Mouse (Mus musculus) left cerebral cortex, adult 2 months (tissue): ENCODE results near the gene Ptrh1. TPM values are rescaled to one million over a fixed set of nuclear protein-coding genes. Genes with fewer than 3 reads are reported as not detected.

ENCODE experiments used
- DNase-seq, 2 experiments: peaks; one replicate each; pipeline ENCODE4 v3.0.0; 2021 to 2022; ENCODE audit warnings: low spot score in 2 of 2, mixed read lengths in 1 of 2; ENCODE audit errors: extremely low spot score in 1 of 2
- H3K27ac ChIP-seq: fragments of 200-600 bp; 2 replicates; pipeline ENCODE4 v1.8.1; 2022
- H3K4me3 ChIP-seq: fragments of 200-600 bp; 2 replicates; pipeline ENCODE4 v1.8.1; 2022
- CTCF ChIP-seq: fragments of 200-600 bp; IDR thresholded peaks from 2 replicates; pipeline ENCODE4 v1.8.1; 2022; ENCODE audit warnings: antibody characterized with exemption, mild to moderate bottlenecking, moderate library complexity
- intact Hi-C: fragments of 180-260 bp; cut with DNase I; formaldehyde crosslinking; loops from one replicate; pipeline ENCODE4 v1.15.1; 2025
- total RNA-seq, 2 experiments: library from RNA; stranded (reverse); gene quantifications; 2 replicates each; pipeline ENCODE4 v1.2.3; 2021

The Ptrh1 gene
- total RNA-seq, 2 experiments from 2014 or later = 7.9 to 9.3 TPM

DNA sequence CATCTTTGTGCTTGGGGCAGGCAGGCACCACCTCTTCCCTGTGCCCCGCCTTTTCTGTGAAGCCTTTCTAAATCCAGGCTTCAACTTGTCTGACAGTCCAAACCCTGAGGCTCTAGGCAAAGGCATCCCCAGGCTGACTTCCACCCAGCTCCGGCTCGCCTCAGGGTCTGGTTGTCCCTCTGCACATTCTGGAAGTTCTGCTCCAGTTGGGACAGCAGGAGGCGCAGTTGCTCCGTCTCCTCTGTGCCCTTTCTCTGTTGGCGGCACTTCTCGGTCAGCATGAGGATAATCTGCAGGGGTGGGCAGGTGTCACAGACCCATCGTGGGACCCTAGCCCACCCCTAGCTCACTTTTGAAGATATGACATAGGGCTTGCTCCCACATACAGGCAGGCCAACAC lies 3.5 kb downstream of the Ptrh1 start:
- peak; percentile 80 for TF ChIP-seq CTCF
- DNase-seq = peak; percentile 60 to 67
- intact Hi-C loops = loop anchor here (1.0 to 5.0 kb wide), 3 partner anchors 78 to 148 kb away; no protein-coding TSS in a partner anchor
- Histone ChIP-seq H3K4me3 (no peak overlapping the region), H3K27ac (no peak overlapping the region)

DNA sequence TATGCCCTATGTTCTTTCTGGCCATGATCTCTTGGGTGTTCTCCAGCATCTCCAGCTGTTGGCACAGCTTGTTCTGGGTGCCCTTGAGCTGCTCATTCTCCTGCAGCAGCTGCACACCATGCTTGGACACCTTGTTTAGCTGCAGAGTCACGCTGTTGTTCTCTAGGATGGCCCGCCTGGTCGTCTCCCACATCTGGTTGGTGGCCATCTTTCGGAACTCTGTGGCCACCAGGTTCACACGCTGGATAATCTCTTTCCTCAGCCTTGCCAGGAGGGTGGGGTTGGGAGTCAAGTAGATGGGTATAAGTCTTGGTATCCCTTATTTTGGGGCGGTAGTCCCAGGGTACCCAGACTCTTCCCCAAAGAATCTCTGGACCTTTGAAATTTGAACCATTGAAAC lies 4.1 kb downstream of the Ptrh1 start:
- DNase-seq = no peak
- TF ChIP-seq CTCF = no peak
- no peak overlapping the region for H3K27ac ChIP-seq
- intact Hi-C loops = loop anchor here (1.0 to 5.0 kb wide), 3 partner anchors 78 to 148 kb away; no protein-coding TSS in a partner anchor
- H3K4me3 ChIP-seq = no peak overlapping the region

DNA sequence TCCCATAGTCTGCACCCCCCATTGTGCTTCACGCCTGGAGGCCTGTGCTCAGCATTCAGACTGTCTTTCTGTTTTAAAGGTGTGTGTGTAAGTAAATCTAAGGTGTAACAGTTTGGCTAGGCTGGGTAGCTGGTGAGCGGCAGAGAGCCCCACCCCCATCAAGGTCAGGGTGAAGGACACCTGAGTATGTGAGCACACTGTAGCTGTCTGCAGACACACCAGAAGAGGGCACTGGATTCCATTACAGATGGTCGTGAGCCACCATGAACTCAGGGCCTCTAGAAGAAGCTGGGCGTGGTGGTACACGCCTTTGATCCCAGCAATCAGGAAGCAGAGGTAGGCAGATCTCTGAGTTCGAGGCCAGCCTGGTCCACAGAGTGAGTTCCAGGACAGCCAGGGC lies 6.1 kb downstream of the Ptrh1 start:
- intact Hi-C loops = no loop called here
- DNase-seq = no peak
- TF ChIP-seq CTCF = no peak
- H3K4me3 ChIP-seq = no peak overlapping the region
- no peak overlapping the region for H3K27ac ChIP-seq

DNA sequence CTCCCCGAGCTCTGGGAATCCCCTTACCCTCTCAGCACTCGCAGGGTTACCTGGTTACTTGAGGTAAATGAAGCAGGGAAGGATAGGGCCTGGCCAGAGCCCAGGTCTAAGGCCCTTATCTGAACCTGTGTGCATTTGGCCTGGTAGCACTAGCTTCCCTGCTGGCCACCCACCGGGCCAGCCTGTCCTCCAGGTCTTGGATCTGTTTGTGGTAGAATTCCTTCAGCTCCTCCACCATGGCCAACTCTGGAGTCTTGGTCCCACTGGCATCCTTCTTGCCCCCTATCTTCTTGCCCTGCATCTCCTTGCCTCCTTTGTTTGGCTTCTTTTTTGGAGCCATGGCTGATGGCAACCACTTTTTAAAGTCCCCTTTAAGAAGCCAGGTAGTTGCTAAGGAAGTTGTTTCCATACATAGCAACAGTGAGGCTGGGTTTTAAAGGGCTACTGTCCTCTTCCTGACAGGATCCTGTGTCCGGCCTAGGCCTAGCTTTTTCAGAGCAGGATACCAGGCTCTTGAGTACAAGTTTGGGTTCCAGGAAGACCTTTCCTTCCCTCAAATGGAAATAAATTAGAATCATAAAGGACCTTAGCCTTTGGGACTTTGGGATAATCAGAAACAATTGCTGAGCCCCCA lies 8.6 kb downstream of the Ptrh1 start, which contains the start of gene Cfap157:
Gene Cfap157 (minus strand): TSS at position 381 of the 634 bp plus-strand sequence.
- no peak for TF ChIP-seq CTCF
- intact Hi-C loops = no loop called here
- Histone ChIP-seq H3K27ac (no peak within 1 kb of the TSS), H3K4me3 (no peak within 1 kb of the TSS)
- no peak for DNase-seq

DNA sequence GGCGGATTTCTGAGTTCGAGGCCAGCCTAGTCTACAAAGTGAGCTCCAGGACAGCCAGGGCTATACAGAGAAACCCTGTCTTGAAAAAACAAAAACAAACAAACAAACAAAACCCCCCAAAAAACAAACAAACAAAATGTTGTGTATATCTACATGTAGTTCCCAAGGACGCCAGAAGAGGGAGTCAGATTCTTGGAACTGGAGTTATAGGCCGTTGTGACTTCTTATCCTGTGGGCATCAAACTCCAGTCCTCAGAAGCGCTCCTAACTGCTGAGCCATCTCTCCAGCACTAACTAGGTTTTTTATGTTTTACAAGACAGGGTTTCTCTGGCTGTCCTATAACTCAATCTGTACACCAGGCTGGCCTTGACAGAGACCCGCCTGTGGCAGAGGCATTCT lies 11.6 kb downstream of the Ptrh1 start:
- intact Hi-C loops = no loop called here
- DNase-seq = no peak
- peak; percentile 64 for TF ChIP-seq CTCF
- Histone ChIP-seq H3K27ac (no peak overlapping the region), H3K4me3 (no peak overlapping the region)

DNA sequence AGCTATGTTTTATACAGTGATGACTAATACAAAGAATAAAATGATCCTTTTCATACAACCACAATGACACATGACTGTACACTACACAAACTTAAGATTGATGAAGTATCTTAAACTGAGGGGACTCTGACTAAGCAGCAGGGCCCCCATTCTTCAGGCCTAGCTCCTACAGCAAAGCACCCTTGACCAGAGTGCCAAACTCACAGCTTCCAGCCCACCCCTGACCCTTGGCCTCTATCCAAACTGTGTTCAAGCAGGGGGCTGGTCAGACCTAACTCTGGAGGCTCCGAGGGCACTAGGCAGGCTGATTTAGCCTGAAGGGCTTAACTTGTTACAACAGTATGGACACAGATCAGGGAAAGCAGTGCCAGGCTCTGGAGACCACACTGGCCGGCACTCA lies 13.0 kb downstream of the Ptrh1 start:
- no peak for DNase-seq
- no peak for TF ChIP-seq CTCF
- intact Hi-C loops = no loop called here
- Histone ChIP-seq H3K27ac (no peak overlapping the region; the same call in 1 of the 2 replicates), H3K4me3 (no peak overlapping the region)

DNA sequence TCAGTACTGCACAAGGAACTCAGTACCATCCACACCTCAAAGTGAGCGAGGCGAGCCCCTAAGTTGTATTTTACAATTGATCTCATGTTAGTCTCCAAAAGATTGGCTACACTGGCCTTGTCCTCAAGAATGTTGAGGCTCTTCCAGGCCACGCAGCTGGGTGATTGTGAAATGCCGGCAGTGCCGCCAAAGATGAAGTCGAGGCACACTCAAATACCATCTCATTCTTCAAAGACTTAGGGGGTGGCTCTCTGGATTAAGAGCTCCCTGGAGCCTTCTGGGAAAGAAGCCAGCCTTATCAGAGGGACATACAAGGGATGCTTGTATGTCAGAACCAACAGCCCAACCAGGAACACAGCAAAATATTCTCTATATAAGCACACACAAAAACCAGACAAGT lies 15.7 kb downstream of the Ptrh1 start:
- no peak for TF ChIP-seq CTCF
- H3K27ac ChIP-seq = no peak overlapping the region
- no peak overlapping the region for H3K4me3 ChIP-seq
- no peak for DNase-seq
- intact Hi-C loops = no loop called here

DNA sequence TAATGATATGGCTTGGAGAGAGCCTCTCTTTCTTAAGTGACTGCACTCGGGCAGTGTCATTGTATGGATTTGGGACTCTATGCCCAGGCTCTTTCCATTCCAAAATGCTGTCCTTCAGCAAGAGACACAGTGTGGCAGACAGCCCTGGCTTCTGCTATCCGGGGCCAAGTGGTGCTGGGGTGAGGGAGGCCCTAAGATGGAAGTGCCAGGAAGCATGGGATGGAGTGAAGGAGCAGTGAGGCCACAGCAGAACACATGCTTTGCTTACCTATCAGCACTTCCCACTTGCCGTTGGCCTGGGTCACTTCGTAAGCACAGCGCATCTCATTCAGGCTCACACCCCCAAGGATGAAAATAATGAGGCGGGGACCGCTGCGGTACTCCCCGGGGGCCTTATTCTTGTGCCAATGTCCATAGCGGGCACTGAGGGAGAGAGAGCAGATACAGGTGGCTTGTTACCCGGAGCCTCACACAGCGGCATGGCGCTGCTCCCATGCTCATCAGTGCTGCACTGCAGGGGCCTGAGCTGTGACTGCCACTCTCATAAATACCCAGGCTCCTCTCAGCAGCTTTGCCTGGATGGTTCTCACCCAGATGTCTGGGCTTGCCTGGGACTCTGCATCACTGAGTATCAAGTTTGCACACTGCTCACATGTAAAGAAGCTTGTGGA lies 20.3 kb downstream of the Ptrh1 start:
- intact Hi-C loops = no loop called here
- DNase-seq = no peak
- H3K4me3 ChIP-seq = no peak overlapping the region
- no peak overlapping the region; the same call in 1 of the 2 replicates for H3K27ac ChIP-seq
- no peak for TF ChIP-seq CTCF

DNA sequence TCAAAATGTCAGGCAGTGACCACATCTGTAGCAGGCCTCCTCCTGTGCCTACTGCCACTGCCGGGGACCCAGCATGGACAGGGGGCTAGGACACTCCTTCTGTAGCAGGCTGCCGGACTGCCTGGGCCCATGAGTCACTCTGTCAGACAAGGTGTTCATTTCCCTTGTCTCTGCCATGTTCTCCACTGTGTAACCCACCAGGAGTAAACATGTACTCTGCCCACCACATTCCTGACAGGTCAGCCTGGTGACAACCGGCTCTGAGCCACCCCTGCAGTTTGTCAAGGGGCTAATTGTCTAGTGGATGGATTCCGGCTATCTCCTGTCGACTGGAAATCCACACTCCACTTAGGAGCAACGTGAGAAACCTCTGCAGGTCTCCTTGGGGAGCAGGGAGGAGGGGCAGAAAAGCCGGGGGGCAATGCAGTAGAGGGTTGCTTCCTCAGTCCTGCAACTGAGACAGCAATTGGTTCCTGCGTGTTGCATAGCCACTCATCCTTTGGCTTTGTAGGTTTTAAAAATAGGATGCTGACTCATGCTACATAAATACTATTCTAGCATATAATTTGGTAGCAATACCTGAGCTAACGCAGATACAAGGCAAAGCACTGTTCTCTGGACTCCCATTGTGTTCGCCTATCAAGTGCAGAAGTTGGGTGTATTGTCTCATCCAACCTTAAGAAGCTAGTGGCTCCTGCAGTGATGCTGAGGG lies 22.8 kb downstream of the Ptrh1 start:
- Histone ChIP-seq H3K4me3 (no peak overlapping the region), H3K27ac (peak overlapping the region; percentile 74)
- intact Hi-C loops = no loop called here
- no peak for DNase-seq
- TF ChIP-seq CTCF = no peak

DNA sequence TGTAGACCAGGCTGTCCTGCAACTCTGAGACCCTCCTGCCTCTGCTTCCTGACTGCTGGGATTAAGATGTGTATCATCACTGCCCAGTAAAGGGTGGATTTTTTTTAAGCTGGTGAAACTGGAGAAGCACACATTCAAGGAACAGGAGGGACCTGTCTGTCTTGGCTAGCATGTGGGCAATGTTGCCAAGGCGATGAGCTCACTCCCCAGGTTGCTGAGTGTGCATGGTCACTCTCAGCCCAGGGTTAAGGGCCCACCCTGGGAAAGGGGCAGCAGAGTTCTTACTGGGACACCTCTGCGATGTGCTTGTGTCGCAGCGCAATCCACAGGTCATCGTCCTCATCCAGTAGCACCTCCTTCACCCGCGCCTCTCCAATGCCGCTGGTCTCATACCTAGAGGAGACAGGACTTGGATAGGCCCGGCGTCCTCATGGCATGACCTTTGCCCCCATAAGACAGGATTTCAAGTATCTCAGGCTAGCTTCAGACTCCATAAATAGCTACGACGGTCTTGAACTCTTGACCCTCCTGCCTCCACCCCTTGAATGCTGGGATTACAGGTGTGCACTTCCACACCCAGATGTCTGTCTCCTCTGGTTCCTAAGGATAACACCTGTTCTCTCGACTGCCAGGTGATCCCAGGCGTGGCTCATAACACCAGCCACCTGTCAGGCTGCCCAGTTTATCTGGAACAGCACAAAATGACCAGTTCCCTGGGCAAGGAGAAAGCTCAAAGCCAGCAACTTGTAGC lies 33.4 kb downstream of the Ptrh1 start:
- intact Hi-C loops = no loop called here
- no peak for TF ChIP-seq CTCF
- Histone ChIP-seq H3K27ac (no peak overlapping the region), H3K4me3 (no peak overlapping the region)
- no peak for DNase-seq

DNA sequence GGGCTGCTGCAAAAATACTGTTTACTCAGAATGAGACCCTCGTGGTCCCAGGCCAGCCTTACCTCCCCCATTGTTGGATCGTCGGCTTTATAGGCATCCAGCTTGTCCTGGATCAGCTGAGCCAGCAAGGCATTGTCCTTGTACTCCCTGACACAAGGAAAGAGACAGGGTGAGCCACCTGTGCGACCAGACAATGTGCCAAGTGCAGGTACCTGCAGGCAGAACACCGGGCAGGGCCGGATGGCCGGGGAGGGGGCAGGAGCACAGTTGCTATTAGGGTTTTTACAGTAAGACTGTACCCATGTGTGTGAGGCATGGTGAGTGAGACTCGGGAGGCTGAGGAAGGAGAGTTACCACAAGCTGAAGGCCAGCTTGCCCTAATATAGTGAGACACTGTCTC lies 36.4 kb downstream of the Ptrh1 start:
- no peak for DNase-seq
- Histone ChIP-seq H3K4me3 (no peak overlapping the region), H3K27ac (no peak overlapping the region)
- TF ChIP-seq CTCF = no peak
- intact Hi-C loops = no loop called here
